Comparison of ENCODE assay signal across 12 mouse cellular contexts in the genomic region with DNA sequence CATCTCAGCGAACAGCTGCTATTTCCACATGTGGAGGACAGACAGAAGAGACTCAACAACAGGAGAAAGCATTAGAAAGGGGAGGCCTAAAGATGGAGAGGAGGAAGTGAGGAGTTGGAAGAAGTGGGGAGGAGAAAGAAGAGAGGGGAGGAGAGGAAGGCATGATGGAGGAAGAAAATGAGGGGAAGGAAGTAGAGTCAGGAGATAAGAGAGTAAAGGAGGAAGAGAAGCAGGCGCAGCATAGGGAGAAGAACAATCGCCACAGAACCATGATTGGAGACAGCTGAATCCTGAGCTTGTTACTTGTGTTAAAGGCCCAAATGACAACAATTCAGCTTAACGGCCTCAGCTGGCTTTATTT.
DNase-seq lines count a peak whose midpoint lies in the region; ATAC-seq and TF ChIP-seq lines count a peak whose summit lies in the region.
"Had no signal": no experiment of that assay in that cellular context is flagged by ENCODE, and none has a peak within 500 bp of the region (broad histone marks: within the 10 kb centered on the region; RNA-seq: fewer than 3 reads in every experiment).

No protein-coding gene starts in this region.

- peak overlapping the region; percentile 70 to 78 for H3K27ac ChIP-seq in heart, embryonic 14.5 days (replicated peaks in 1 of 2; ENCODE audit: control insufficient read depth in 1 of 2, insufficient read depth in 1 of 2, low read depth in 2 of 2, low read length in 2 of 2)
- peak overlapping the region; percentile 66 for H3K27ac ChIP-seq in lung, postnatal 0 days (ENCODE audit: low read length)
- peak overlapping the region; percentile 92 for H3K27ac ChIP-seq in liver, embryonic 12.5 days
- H3K27ac ChIP-seq: neural tube, embryonic 12.5 days had no signal

- no peaks in the 10 kb centered on the region for H3K36me3 ChIP-seq in heart, embryonic 14.5 days (ENCODE audit: control insufficient read depth, insufficient read depth, low read length)
- H3K36me3 ChIP-seq in lung, postnatal 0 days (ENCODE audit: insufficient read depth, low read length), result no peaks in the 10 kb centered on the region
- no peaks in the 10 kb centered on the region for H3K36me3 ChIP-seq in liver, embryonic 12.5 days
- H3K36me3 ChIP-seq: neural tube, embryonic 12.5 days had no signal

- H3K9me3 ChIP-seq in heart, embryonic 14.5 days (ENCODE audit: control insufficient read depth, low read length), result no peaks in the 10 kb centered on the region
- no peaks in the 10 kb centered on the region for H3K9me3 ChIP-seq in lung, postnatal 0 days (ENCODE audit: low read length)
- no peaks in the 10 kb centered on the region for H3K9me3 ChIP-seq in liver, embryonic 12.5 days (replicated peaks)
- H3K9me3 ChIP-seq: neural tube, embryonic 12.5 days had no signal

- no peak for TF ChIP-seq CTCF in lung, postnatal 0 days (IDR thresholded peaks at IDR 0.05)

- no peaks in the 10 kb centered on the region for H3K27me3 ChIP-seq in heart, embryonic 14.5 days (ENCODE audit: control insufficient read depth, insufficient read depth, low read length)
- H3K27me3 ChIP-seq in lung, postnatal 0 days (replicated peaks; ENCODE audit: insufficient read depth, low read length), result no peaks in the 10 kb centered on the region
- H3K27me3 ChIP-seq in liver, embryonic 12.5 days (replicated peaks), result no peaks in the 10 kb centered on the region
- H3K27me3 ChIP-seq: neural tube, embryonic 12.5 days had no signal

- no peak for DNase-seq in heart, adult 18-20 months
- peak; percentile 11 for DNase-seq in lung, postnatal 0 days (ENCODE audit: low spot score)
- no peak for DNase-seq in lung, postnatal 14 days
- no peak for DNase-seq in left cerebral cortex, postnatal 25 days (ENCODE audit: low spot score in 2 of 2)
- DNase-seq in spleen, postnatal 10 days (ENCODE audit: low spot score in 2 of 2), result no peak
- DNase-seq: cerebellum, postnatal 10 days; right cerebral cortex, postnatal 14 days had no signal

- intact Hi-C loops in left cerebral cortex, postnatal 25 days (cut with DNase I), result no loop called here

- H3K4me2 ChIP-seq in heart, embryonic 14.5 days (ENCODE audit: low read length), result no peak overlapping the region
- no peak overlapping the region for H3K4me2 ChIP-seq in lung, postnatal 0 days (replicated peaks; ENCODE audit: low read depth, low read length)
- peak overlapping the region; percentile 51; the same call in 1 of the 2 replicates for H3K4me2 ChIP-seq in liver, embryonic 12.5 days

- H3K4me3 ChIP-seq in heart, embryonic 14.5 days (ENCODE audit: control insufficient read depth in 1 of 2, insufficient read depth in 1 of 2, low read depth in 1 of 2, low read length in 2 of 2), result no peak overlapping the region
- H3K4me3 ChIP-seq in lung, postnatal 0 days (ENCODE audit: low read depth, low read length), result no peak overlapping the region
- H3K4me3 ChIP-seq in liver, embryonic 12.5 days, result no peak overlapping the region
- H3K4me3 ChIP-seq: left cerebral cortex, adult 2 months; neural tube, embryonic 12.5 days had no signal

- 62% methylated on average over 4 of the region's 4 CpGs for WGBS in heart, embryonic 14.5 days
- WGBS in lung, postnatal 0 days, result 64% methylated on average over 4 of the region's 4 CpGs
- WGBS in liver, embryonic 12.5 days (ENCODE audit: insufficient replicate concordance), result 47% methylated on average over 4 of the region's 4 CpGs

- H3K4me1 ChIP-seq in heart, embryonic 14.5 days (ENCODE audit: control insufficient read depth in 2 of 2, insufficient read depth in 2 of 2, low read length in 2 of 2), result peaks cover 4 to 15% of the 10 kb centered on the region in 2 experiments; a peak in 3 of 4 replicates
- peaks cover 9% of the 10 kb centered on the region; the same call in 1 of the 2 replicates for H3K4me1 ChIP-seq in lung, postnatal 0 days (ENCODE audit: insufficient read depth, low read depth, low read length)
- peaks cover 79% of the 10 kb centered on the region for H3K4me1 ChIP-seq in liver, embryonic 12.5 days

- no peak for ATAC-seq in heart, embryonic 14.5 days (ENCODE audit: insufficient number of reproducible peaks, insufficient read depth, low FRiP score, low read depth)
- ATAC-seq in lung, postnatal 0 days, result no peak
- peak; percentile 9 for ATAC-seq in common myeloid progenitor, adult 5-6 weeks (replicated peaks; ENCODE audit: low read depth, poor library complexity, severe bottlenecking)
- no peak for ATAC-seq in liver, embryonic 12.5 days

- H3K9ac ChIP-seq in heart, embryonic 14.5 days (ENCODE audit: low read length), result no peak overlapping the region
- H3K9ac ChIP-seq in lung, postnatal 0 days (replicated peaks; ENCODE audit: low read depth), result no peak overlapping the region
- peak overlapping the region; percentile 64; the same call in 1 of the 2 replicates for H3K9ac ChIP-seq in liver, embryonic 12.5 days
- H3K9ac ChIP-seq: neural tube, embryonic 12.5 days had no signal

- TF ChIP-seq EP300 in lung, postnatal 0 days (IDR thresholded peaks at IDR 0.05), result no peak
